Mouse (Mus musculus) kidney, postnatal 25 days (tissue): Measurements from ENCODE around the gene Ttyh1.
A peak's percentile ranks its signal among the peaks of the same experiment; 100 is the strongest.

Experiments used
- DNase-seq, 2 experiments: peaks; one replicate each; pipeline ENCODE4 v3.0.0; 2021; ENCODE audit warnings: mixed read lengths in 2 of 2

Ttyh1 gene

DNA sequence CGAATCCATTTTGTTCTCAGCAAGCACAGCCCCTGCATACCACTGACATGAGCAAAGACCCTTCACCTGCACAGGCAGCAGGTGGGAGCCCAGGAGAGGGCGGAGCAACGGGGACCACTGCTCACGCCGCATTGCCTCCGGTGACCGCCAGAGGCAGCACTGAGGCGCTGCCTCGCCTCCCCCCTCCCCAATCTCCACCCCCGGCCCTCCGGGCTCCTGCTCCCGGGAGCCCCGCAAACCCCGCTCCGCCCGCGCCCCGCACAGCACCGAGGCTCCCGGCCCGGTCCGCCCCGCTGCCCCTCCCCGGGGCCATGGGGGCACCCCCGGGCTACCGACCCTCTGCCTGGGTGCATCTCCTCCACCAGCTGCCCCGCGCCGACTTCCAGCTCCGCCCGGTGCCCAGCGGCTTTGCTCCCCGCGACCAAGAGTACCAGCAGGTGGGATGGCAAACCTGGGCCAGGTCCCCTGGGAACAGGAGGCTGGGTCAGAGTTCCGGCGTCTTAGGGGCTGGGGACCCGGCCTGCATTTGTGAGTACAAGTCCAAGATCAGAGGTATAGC lies at the start of gene Ttyh1:
Gene Ttyh1 (plus strand): TSS at position 65 of the 559 bp plus-strand sequence.
- no peak for DNase-seq

DNA sequence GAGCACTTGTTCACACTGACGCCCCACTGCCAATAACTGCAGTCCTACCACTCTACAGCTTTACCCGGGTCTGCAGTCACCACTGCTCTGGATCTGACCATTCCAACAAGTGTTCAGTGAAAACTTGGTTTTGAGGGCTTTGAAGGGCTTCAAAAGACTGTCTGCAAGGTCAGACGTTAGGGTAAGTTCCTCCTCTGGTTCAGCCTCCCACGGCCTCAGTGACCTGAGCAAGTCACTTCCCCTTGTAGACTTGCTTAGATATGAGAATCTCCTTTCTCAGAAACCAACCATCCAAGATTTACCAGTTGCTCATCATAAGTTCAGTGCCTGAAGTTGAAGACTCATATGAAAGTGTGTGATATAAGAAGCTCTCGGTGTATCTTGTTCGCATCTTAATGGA lies 48.1 kb upstream of the Ttyh1 start:
- DNase-seq, result no peak

DNA sequence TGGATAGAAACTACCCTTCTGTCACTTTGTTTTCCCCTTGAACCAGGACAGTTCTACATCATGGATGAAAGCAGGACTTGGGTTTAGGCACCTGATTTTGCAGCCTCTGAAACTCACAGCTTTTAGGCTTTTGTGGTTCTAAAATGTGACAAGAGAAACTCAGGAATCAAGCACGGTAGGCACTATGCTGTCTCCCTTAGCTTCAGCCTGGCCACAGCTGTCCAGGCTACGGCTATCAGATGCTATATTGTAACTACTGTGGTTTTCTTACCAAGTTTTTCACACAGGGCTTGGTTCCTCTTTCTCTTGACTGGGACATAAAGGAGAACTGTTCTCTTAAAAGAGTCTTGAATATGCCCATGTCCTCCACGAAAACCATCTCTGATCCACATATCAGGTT lies 46.1 kb upstream of the Ttyh1 start:
- DNase-seq, result no peak

DNA sequence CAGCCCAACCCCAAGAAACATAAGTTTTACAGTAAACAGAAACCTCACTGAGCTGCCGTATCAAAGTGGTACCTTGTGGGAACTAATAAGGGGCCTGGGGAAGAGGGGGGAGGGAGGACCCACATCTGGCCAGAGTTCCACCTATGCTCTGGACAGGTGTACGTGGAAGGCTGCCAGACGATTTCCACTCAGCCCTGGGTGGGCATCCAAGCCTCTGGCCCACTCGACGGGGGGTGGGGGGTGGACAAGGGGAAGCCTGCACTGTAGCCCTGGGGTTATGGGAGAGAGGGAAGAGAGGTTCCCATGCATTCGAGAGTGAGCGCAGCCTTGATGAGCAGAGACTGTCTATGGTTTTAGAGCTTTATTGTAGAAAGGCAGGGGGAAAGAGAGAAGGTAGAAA lies 39.7 kb upstream of the Ttyh1 start:
- no peak for DNase-seq

DNA sequence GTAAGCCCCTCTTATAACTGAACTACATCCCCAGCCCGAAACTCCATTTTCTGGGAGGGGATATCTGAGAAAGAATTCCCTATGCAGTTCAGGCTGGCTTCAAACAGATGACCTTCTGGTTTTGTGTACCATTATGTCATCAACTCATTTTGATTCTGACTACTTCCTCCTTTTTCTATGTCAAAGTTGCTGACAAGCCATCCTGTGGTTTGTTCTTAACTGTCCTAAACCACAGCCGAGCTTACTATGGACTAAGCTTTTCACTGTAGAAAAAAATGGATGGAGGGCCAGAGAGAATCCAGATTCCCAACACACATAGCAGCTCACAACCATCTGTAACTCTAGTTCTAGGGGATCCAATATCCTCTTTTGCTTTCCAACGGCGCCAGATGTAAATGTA lies 38.7 kb upstream of the Ttyh1 start:
- no peak for DNase-seq

DNA sequence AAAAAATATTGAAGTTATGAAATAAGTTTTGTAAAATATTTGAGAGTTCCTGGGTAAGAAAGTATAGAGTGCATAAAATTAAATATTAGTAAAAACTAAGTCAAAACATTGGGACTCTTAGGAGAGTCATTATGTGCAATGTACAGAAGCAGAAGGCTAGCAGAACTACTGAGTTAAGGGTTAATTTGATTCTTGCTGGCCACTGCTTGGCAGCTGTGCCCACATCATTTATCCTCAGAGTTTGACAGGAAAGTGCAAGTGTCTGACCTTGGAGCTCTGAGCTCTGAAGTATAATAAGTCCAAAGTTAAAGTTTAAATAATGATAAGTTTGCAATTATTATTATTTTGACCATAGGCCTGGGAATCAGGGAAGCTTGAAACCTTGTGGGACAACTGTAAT lies 37.5 kb upstream of the Ttyh1 start:
- DNase-seq, result no peak

DNA sequence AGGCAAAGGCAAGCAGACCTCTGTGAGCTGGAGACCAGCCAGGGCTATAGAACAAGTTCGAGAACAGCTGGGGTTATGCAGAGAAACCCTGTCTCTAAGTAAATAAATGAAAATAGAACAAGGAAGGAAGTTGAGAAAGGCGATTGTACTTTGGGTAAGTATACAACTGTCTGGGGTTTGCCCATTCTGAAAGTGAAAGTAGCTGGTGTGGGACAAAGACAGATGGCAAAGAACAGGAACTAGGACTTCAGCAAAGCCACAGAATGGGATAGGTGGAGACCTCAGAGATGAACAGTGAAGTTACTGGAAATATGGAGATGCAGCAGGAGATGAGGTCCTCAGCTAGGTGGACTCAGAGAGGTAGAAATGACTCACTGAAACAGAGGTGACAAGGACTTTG lies 36.4 kb upstream of the Ttyh1 start:
- DNase-seq, result peak in 1 of 2 experiments; percentile 8

DNA sequence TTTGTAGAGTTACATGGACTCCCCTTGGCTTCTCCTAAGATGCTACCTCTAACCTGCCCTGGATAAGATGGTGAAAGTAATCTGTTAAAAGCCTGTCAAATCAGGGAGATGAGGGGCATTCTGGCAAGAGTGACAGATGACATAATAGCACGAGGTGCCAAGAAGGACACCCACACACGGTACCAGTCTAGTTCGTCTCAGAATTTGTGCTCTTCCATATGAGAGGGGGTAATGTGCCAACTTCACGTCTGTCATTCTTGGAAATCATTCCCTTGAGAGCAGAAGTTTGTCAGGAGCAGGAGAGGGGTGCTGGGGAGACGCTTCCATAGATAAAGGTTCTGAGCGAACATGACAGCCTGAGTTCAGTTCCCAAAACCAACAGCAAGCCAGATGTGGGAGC lies 35.0 kb upstream of the Ttyh1 start:
- no peak for DNase-seq

DNA sequence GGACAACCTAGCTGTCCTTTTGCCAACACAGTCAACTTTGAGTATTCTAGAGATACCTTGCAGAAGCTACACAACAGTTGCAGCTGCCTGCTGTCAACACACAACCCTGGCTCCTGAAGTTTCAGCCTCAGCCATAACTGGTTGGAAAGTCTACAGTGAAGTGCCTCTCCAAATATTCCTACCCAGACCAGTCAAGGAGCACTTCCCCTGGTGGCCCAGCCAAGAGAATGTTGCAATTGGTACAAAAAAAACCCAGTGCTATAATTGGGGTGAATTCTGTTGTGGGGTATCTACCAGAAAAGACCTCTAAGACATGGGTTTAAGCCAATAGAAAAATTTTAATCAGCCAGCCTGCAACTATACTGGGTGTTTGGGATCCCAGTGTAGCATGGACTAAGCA lies 33.6 kb upstream of the Ttyh1 start:
- no peak for DNase-seq

DNA sequence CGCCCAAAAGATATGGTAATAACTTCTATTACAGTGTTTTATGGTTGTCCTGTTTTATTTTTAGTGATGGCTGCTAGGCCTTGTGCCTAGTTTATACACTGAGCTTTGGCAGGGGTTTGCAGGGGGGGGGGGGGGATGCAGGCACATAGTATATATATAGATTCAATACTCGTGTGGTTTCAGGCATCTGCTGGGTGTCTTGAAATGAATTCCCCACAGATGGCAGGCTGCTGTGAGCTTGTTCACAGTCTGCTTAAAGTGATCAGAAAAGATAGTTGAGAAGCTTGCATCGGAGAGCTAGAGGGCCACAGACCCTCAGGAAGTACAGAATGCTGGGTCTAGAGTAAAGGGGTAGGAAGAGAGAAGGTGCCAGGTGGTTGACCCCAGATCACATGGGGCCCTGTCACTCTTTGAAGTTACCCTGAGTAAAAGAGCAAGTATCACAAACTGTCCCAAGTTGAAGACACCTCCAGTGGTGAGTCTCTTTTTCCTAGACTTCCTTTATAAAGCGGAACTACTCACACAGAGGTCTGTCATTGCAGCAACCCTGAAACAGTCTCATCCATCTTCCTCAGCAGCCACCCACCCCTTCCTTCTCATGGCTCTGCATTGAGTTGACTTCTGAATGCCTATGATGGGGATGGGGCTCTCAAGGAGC lies 31.8 kb upstream of the Ttyh1 start:
- no peak for DNase-seq

DNA sequence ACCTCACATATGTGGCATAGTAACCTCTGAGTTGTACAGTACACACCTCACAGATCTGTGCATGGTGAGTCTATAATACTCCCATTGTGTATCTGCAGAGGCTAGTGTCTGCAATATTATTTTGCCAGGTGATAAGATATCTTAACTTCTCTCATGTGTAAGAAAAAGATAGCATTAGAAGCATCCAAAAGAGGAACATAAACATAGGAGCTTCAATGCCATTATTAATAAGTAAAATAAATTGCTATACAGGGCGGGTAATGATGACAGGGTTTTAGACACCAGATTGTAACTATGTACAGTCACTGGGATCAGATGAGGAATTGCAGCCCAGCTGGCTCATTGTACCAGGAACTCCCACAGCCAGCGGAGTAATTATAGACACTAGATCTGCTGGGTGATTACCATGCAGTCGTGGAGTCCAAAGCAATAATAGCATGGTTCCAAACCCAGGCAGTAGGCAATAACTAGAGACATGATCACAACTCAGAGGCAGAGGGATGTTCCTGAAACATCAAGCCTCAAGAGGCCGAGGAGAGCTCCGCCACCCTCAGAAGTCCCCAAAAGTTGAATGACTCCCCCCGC lies 31.2 kb upstream of the Ttyh1 start:
- no peak for DNase-seq

DNA sequence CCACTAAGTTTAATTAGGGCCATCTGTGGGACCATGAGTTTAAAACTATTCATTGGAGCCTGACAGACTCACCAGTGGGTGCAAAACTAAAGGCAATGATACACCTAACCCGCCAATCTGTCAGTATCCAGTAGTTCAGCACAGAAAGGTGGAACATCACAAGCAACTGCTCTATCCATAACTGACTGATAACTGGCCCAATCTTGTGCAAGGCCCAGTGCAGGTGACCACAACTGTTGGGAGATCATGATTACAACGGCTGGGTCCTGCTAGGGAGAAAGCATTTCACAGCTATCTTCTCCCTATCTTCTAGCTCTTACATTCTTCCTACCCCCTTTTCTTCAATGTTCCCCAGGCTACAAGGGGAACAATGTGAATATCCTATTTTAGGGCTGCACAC lies 30.5 kb upstream of the Ttyh1 start:
- no peak for DNase-seq

DNA sequence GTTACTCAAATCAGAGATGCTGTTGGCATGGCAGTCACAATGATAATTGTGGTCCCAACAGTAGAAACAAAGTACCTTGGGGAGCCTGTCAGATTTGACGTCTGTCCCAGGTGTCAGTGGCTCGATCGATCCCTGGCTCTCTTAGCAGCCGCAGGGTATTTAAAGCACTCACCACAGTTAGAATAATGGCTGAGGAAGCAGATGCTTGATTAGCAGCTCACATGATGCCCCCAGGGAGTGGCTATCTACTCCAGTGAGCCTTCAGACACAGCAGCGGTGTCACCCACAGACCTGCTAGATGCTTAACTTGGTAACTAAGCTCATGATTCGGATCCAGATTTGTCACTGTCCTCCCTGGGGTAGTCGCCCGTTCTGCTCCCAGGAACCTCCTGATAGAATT lies 28.0 kb upstream of the Ttyh1 start:
- no peak for DNase-seq

DNA sequence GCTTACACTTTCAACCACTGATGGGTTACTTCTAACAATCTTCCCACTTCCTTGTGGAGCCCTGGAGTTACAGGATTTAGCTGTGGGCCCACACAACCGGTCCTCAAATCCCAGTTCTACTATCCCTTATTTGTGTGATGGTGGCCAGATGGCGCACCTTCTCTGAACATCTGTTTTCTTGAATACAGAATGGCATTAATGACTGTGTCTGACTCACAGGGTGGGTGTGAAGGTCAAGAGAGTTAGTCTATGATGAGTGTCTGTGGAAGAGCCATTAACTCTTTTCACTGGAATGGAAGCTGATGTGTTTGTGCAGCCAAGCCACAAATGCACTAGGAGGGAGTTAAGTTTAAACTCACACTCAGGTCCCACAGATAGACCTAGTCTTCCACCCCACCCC lies 20.9 kb upstream of the Ttyh1 start:
- DNase-seq, result no peak

DNA sequence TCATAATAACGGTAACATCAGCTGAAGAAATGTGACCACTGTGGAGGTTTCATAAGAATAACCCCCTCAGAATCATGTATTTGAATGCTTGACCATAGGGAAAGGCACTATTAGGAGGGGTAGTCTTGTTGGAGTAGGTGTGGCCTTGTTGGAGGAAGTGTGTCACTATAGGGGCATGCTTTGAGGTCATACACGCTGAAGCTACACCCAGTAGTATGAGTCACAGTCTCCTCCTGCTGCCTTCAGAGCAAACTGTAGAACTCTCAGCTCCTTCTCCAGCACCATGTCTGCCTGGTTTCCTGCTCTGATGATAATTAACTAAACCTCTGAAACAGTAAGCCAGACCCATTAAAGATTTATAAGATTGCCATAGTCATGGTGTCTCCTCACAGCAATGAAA lies 20.4 kb upstream of the Ttyh1 start:
- no peak for DNase-seq

DNA sequence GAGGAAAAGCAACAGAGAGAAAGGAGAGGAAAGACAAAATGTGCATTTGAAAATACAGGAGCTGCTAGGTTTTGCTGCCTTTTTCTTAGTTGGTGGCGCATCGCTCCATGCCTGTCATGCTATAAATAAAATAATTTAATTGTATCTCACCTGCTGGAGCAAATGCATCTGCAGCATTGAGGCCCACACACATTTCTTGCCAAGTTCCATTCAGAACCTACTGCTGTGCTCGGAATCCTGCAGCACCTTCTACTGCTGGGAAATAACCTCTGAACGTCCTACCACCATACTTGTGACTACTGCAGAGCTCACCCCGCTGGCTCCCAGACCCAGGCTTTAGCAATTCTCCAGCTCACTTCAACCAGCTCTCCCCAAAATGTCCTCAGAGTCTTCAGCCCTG lies 18.1 kb upstream of the Ttyh1 start:
- no peak for DNase-seq

DNA sequence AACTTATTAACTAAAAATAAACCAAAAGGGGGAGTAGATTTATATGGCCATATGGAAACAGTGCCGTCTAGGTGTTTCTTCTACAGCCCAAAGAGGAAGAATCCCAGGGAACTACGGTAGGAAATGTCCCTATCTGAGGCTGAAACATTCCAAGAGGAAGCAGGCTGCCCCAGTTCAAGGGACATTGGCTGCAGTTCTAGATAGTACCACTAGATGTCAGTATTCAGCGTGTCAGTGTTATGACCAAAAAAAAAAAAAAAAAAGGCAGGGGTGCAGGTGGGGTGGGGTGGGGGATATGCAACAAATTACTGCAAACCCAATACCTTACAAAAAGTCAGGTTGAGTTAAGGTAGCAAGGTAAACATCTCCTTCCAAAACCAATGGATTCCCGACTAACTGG lies 15.8 kb upstream of the Ttyh1 start:
- DNase-seq, result peak in 1 of 2 experiments; percentile 30

DNA sequence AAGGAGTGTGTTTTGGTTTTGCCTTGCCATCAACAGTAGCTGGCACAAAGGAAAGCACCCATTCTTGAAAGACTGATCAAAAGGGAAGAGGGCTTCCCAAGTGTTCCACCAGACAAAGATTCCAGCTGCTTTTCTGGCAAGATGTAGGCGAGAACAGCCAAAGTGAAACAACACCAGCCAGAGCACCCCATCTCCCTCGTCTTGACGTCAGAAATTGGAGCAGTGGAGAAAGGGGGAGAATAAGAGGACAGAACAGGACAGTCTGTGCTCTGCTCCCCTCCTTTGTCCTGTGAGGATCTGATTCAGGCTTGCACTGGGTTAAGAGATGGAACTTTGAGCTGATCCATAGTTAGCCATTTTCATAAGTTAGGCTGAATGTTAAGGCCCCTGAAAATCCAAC lies 7.4 kb upstream of the Ttyh1 start:
- DNase-seq, result no peak

DNA sequence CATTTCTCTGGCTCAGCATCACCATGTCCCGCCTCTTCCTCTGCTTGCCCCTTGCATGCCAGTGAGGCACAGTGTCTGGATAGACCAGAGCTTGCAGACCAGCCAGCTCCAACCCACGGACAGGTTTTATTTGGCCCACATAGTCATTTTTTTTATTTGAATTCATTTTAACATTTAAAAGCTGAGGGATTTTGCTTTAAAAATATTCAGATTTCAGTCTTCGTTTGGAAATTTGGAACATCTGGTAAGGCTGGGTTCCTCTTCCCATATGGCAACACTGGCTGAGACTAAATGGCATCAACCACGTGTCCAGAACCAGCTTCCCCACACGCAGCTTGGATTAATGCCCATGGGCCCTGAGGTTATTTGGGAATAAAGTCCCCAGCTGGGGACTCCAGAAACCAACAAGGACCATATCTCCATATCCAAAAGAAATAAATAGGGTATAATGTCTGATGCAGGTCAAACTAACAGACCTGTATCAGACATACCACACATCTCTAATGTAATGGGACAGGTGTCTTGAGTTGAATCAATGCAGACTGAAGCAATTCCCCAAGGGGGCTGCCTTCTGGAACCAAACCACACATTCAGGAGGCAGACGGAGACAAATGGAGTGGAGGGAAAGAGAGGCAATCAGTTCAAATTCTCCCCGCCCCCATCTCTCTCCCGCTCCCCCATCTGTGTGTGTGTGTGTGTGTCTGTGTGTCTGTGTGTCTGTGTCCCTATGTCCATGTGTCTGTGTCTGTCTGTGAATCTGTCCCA lies 2.0 kb upstream of the Ttyh1 start:
- no peak for DNase-seq

DNA sequence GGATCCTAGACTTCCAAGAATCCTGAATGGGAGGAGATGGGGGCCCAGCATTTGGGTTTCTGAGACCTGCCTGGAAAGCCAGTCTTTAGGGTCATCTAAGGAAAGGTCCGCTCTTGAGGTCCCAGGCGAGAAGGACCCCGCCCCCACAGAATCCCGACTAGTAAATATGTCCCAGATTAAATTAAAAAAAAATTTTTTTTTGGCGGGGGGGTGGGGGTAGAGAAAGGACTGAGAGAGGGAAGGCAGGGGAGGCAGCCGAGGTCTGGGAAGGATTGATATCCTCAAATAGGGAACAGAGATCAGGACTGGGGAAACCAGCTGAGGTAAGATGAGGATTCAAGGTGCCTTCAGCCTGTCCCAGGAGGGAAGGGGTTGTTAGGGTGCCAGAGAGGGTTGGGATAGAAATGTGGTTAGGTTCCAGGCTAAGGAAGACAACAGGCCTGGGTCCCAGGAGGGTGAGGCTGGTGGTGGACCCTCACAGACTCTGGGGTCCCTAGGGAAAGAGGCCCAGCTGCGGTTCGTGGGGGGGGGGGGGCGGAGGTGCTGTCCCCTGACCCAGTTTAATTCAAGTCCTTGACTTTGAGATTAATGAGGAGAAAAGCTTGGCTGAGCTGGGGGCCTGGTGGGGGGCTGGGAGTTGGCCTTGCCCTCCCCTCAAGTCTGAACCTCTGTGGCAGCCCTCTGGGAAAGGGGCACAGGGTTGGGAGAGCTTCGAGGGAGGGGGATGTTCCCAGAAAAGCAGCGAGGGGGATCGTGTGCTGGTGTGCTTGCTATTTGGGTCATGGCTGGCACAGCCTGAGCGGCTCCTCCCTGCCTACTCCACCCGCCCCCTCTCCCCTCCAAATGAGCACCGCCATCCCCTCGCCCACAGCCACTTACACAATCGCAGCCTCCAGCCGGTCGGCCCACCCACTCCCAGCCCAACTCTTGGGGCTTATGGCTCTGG lies 1.0 kb downstream of the Ttyh1 start:
- no peak for DNase-seq

DNA sequence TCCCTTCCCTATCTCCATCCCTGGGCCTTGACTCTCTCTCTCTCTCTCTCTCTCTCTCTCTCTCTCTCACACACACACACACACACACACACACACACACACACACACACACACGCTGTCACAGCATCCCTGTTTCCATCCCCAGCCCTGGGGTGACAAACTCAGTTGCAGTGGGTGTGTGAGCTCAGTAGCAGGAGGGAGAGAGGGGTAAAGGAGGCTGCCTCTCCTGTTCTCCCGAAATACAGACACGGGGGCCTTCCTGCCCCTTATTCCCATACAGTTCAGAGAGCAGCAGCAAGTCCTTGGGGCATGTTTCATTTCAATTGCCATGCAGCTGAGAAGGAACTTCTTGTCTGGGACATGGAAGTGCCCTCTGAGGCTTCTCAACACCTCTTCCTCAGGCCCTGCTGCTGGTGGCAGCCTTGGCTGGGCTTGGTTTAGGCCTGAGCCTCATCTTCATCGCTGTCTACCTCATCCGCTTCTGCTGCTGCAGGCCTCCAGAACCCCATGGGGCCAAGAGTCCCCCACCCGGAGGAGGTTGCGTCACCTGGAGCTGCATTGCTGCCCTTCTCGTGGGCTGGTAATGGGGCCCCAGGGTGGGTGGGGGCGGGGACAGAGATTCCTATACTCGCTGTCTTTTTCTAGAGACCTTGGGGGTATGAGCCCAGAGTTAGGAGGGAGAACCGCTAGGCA lies 3.0 kb downstream of the Ttyh1 start:
- no peak for DNase-seq

DNA sequence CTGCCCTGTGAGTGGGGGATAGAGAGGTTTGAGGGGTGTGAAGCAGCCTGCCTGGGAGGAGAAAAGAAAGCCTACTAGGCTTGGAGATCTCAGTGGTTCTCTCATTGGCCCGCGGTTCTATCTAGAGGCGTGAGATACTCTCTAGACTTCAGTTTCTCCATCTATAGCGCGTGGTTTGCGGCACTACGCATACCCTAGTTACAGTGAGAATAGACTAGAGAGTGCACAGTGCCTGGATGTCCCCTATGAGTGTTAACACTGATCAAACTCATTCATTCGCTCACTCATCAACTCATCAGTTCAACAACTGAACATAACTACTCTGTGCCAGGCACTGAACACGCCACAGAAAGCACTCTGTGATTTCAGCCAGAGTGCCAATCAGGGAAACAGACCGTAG lies 3.6 kb downstream of the Ttyh1 start:
- DNase-seq, result no peak
